Mouse (Mus musculus): ENCODE measurements around the gene Pan2. TPM values are rescaled to one million over a fixed set of nuclear protein-coding genes. Genes with fewer than 3 reads are reported as not detected.
A peak's percentile ranks its signal among the peaks of the same experiment; 100 is the strongest.
"Not testable (repeated sequence)": the region's sequence is repeated elsewhere in the genome, so short reads cannot be mapped to it uniquely, and the experiment has no call there.

Gene Pan2
- polyA plus RNA-seq (2015; fragmentation: Nextera tagmentation; extraction: Ambion mirVana): 9.2 and 10.2 TPM in 2 replicates

DNA sequence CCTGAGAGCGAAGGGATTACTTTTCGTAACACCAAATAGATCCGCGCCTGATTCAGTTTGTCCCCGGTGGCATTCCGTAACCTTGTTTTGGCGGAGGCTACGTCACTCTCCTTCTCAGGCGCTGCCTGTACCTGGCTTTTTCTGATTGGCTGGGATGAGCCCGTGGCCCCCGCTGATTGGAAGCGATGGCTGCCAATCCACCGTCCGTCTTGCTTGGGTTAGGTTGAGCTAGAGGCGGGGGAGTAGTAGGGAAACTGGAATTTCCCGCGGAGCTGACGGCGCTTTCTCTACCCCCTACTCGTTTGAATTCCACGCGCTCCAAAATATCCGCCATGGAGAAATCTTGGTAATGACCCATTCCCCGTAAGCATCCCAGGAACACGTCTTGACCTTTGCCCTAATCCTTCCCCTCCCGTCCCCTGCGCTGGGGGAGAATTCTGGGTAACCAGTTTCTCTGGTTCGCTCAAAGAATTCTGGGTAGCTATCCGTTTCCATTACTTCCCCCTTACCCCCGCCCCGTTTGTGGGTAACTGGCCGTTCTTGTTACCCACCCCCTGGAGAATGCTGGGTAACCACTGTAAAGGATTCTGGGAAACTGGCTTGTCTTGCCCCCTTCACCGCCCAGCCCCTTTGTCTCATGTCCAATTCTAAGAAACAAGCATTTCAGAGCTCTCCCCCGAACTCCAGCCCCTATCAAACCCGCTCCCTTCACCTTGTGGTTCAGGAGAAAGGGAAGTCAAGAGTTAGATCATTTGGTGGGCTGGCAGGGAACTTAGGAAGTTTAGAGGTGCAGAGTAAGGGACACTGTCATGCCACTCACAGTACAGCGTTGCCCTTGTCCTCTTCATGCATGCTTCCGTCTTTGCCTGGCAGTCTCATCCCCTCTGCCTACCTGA is at the start of gene Pan2:
TSS of gene Pan2 (plus strand) at position 210 of the 896 bp plus-strand sequence.
- Histone ChIP-seq H3K36me3 (replicated peaks; ENCODE audit: insufficient read depth, low read length) (peaks cover 9% of the 10 kb centered on the region), H3K27ac (ENCODE audit: low read depth) (peak within 1 kb of the TSS; percentile 88), H3K9me3 (ENCODE audit: low read length) (no peaks in the 10 kb centered on the region), H3K4me1 (ENCODE audit: insufficient read depth) (peaks cover 31% of the 10 kb centered on the region), H3K9ac (replicated peaks) (peak within 1 kb of the TSS; percentile 92), H3K4me3 (ENCODE audit: low read depth, low read length) (peak within 1 kb of the TSS; percentile 65), H3K27me3 (ENCODE audit: insufficient read depth, low read length) (no peaks in the 10 kb centered on the region), H3K4me2 (ENCODE audit: low read depth, low read length) (peak within 1 kb of the TSS; percentile 87)
- peak; percentile 91 for TF ChIP-seq EP300 (IDR thresholded peaks at IDR 0.05; ENCODE audit: low read depth)
- TF ChIP-seq CTCF (IDR thresholded peaks at IDR 0.05; ENCODE audit: low read depth): no peak
- under 1% methylated on average over 37 of the region's 37 CpGs for WGBS (ENCODE audit: insufficient replicate concordance)
- DNase-seq (peak; percentile 99), ATAC-seq (peak; percentile 99)

GRCm38 (mm10) chr10:128253677-128254255 is 49.4 kb upstream of the Pan2 start, which contains the start of gene Apon:
TSS of gene Apon (plus strand) at chr10:128254096.
- Histone ChIP-seq H3K27me3 (ENCODE audit: insufficient read depth, low read length) (no peaks in the 10 kb centered on the region), H3K4me1 (ENCODE audit: insufficient read depth) (peaks cover under 1% of the 10 kb centered on the region; the same call in 1 of the 2 replicates), H3K9me3 (ENCODE audit: low read length) (no peaks in the 10 kb centered on the region), H3K9ac (replicated peaks) (no peak within 1 kb of the TSS), H3K27ac (ENCODE audit: low read depth) (peak within 1 kb of the TSS; percentile 80), H3K4me3 (ENCODE audit: low read depth, low read length) (no peak within 1 kb of the TSS), H3K36me3 (replicated peaks; ENCODE audit: insufficient read depth, low read length) (peaks cover 36% of the 10 kb centered on the region), H3K4me2 (ENCODE audit: low read depth, low read length) (peak within 1 kb of the TSS; percentile 34; the same call in 1 of the 2 replicates)
- WGBS (ENCODE audit: insufficient replicate concordance): 69% methylated on average over 4 of the region's 4 CpGs
- DNase-seq (peak; percentile 53), ATAC-seq (peak; percentile 90)
- TF ChIP-seq EP300 (IDR thresholded peaks at IDR 0.05; ENCODE audit: low read depth): peak; percentile 57
- no peak for TF ChIP-seq CTCF (IDR thresholded peaks at IDR 0.05; ENCODE audit: low read depth)

- DNase-seq (no peak), ATAC-seq (no peak)
- Histone ChIP-seq H3K9me3 (ENCODE audit: low read length) (no peaks in the 10 kb centered on the region), H3K9ac (replicated peaks) (no peak overlapping the region), H3K36me3 (replicated peaks; ENCODE audit: insufficient read depth, low read length) (peaks cover 17% of the 10 kb centered on the region), H3K27ac (ENCODE audit: low read depth) (no peak overlapping the region), H3K27me3 (ENCODE audit: insufficient read depth, low read length) (no peaks in the 10 kb centered on the region), H3K4me1 (ENCODE audit: insufficient read depth) (peaks cover 12% of the 10 kb centered on the region), H3K4me2 (ENCODE audit: low read depth, low read length) (no peak overlapping the region), H3K4me3 (ENCODE audit: low read depth, low read length) (no peak overlapping the region)
- TF ChIP-seq EP300 (IDR thresholded peaks at IDR 0.05; ENCODE audit: low read depth) (no peak), CTCF (IDR thresholded peaks at IDR 0.05; ENCODE audit: low read depth) (no peak)
- 87% methylated on average over 8 of the region's 8 CpGs for WGBS (ENCODE audit: insufficient replicate concordance)
These were observed 47.2 kb upstream of the Pan2 start for GRCm38 (mm10) chr10:128255925-128256324.

DNA sequence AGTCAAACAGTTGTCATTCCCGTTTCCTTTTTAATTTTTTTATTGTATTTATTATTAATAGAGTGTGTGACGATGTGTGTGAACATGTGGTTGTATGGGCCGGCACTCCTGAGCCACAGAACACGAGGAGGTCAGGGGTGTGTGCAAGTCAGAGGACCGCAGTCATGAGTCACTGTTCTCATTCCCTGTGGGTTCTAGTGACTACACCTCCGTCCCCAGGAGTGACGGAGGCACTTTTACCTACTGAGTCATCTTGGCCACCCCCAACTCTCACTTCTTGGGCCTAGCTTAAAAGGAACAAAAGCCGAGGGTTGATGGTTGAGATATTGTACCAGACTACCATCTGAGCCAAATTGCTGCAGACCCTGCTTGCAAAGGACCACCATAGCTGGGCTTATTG is 46.8 kb upstream of the Pan2 start:
- Histone ChIP-seq H3K9me3 (ENCODE audit: low read length) (no peaks in the 10 kb centered on the region), H3K9ac (replicated peaks) (no peak overlapping the region), H3K4me2 (ENCODE audit: low read depth, low read length) (no peak overlapping the region), H3K27me3 (ENCODE audit: insufficient read depth, low read length) (no peaks in the 10 kb centered on the region), H3K4me3 (ENCODE audit: low read depth, low read length) (no peak overlapping the region), H3K27ac (ENCODE audit: low read depth) (no peak overlapping the region), H3K4me1 (ENCODE audit: insufficient read depth) (peaks cover 12% of the 10 kb centered on the region), H3K36me3 (replicated peaks; ENCODE audit: insufficient read depth, low read length) (peaks cover 13% of the 10 kb centered on the region)
- DNase-seq (no peak), ATAC-seq (no peak)
- TF ChIP-seq EP300 (IDR thresholded peaks at IDR 0.05; ENCODE audit: low read depth) (no peak), CTCF (IDR thresholded peaks at IDR 0.05; ENCODE audit: low read depth) (no peak)
- WGBS (ENCODE audit: insufficient replicate concordance): 83% methylated on average over 8 of the region's 8 CpGs

- peak; percentile 35 for ATAC-seq
- H3K27ac ChIP-seq (ENCODE audit: low read depth): peak overlapping the region; percentile 71
- no peaks in the 10 kb centered on the region for H3K9me3 ChIP-seq (ENCODE audit: low read length)
These were observed 44.2 kb upstream of the Pan2 start for GRCm38 (mm10) chr10:128258953-128259352.

GRCm38 (mm10) chr10:128259946-128260345 is 43.2 kb upstream of the Pan2 start:
- DNase-seq (no peak), ATAC-seq (no peak)
- Histone ChIP-seq H3K4me1 (ENCODE audit: insufficient read depth) (peaks cover 12% of the 10 kb centered on the region), H3K9me3 (ENCODE audit: low read length) (no peaks in the 10 kb centered on the region), H3K4me2 (ENCODE audit: low read depth, low read length) (no peak overlapping the region), H3K27ac (ENCODE audit: low read depth) (no peak overlapping the region), H3K4me3 (ENCODE audit: low read depth, low read length) (no peak overlapping the region), H3K36me3 (replicated peaks; ENCODE audit: insufficient read depth, low read length) (no peaks in the 10 kb centered on the region), H3K9ac (replicated peaks) (no peak overlapping the region), H3K27me3 (ENCODE audit: insufficient read depth, low read length) (no peaks in the 10 kb centered on the region)
- no peak for TF ChIP-seq CTCF (IDR thresholded peaks at IDR 0.05; ENCODE audit: low read depth)
- 81% methylated on average over 5 of the region's 5 CpGs for WGBS (ENCODE audit: insufficient replicate concordance)

More at GRCm38 (mm10) chr10:128258953-128259352, 44.2 kb upstream of the Pan2 start:
- Histone ChIP-seq H3K4me2 (ENCODE audit: low read depth, low read length) (no peak overlapping the region), H3K36me3 (replicated peaks; ENCODE audit: insufficient read depth, low read length) (no peaks in the 10 kb centered on the region), H3K9ac (replicated peaks) (no peak overlapping the region), H3K4me3 (ENCODE audit: low read depth, low read length) (no peak overlapping the region), H3K27me3 (ENCODE audit: insufficient read depth, low read length) (no peaks in the 10 kb centered on the region), H3K4me1 (ENCODE audit: insufficient read depth) (peaks cover 12% of the 10 kb centered on the region)
- 13% methylated on average over 4 of the region's 4 CpGs for WGBS (ENCODE audit: insufficient replicate concordance)
- peak; percentile 46 for DNase-seq
- no peak for TF ChIP-seq EP300 (IDR thresholded peaks at IDR 0.05; ENCODE audit: low read depth)
- TF ChIP-seq CTCF (IDR thresholded peaks at IDR 0.05; ENCODE audit: low read depth): no peak

GRCm38 (mm10) chr10:128260376-128260775 is 42.8 kb upstream of the Pan2 start:
- H3K9ac ChIP-seq (replicated peaks); H3K4me3 ChIP-seq (ENCODE audit: low read depth, low read length); ATAC-seq; H3K9me3 ChIP-seq (ENCODE audit: low read length); H3K36me3 ChIP-seq (replicated peaks; ENCODE audit: insufficient read depth, low read length); H3K4me2 ChIP-seq (ENCODE audit: low read depth, low read length); H3K27me3 ChIP-seq (ENCODE audit: insufficient read depth, low read length); H3K27ac ChIP-seq (ENCODE audit: low read depth); DNase-seq: not testable (repeated sequence)
- H3K4me1 ChIP-seq (ENCODE audit: insufficient read depth): peaks cover 12% of the 10 kb centered on the region
- WGBS (ENCODE audit: insufficient replicate concordance): 84% methylated on average over 7 of the region's 7 CpGs
